ENCODE assay signal across 15 mouse cellular contexts in genomic region chr15:102233896-102234295, GRCm38 (mm10). TPM values are rescaled to one million over a fixed set of nuclear protein-coding genes. Genes with fewer than 3 reads are reported as not detected.
A peak's percentile ranks its signal among the peaks of the same experiment; 100 is the strongest.
DNase-seq lines count a peak whose midpoint lies in the region; ATAC-seq and TF ChIP-seq lines count a peak whose summit lies in the region.
"Had no signal": no experiment of that assay in that cellular context is flagged by ENCODE, and none has a peak within 500 bp of the region (broad histone marks: within the 10 kb centered on the region; RNA-seq: fewer than 3 reads in every experiment).

No protein-coding gene starts in this region.

- no peak overlapping the region; the same call in 1 of the 2 replicates for H3K27ac ChIP-seq in thymus, adult 2 months (ENCODE audit: control insufficient read depth, insufficient read depth, low read length)
- H3K27ac ChIP-seq: neural tube, embryonic 13.5 days had no signal

- no peak for TF ChIP-seq CTCF in thymus, adult 2 months (IDR thresholded peaks at IDR 0.05; ENCODE audit: borderline replicate concordance, control insufficient read depth, extremely low read depth, insufficient read depth, low read length, poor library complexity)

- H3K4me1 ChIP-seq in thymus, adult 2 months (replicated peaks; ENCODE audit: control insufficient read depth, insufficient read depth, low read length), result peaks cover 47% of the 10 kb centered on the region
- H3K4me1 ChIP-seq: neural tube, embryonic 13.5 days had no signal

- H3K4me3 ChIP-seq in thymus, adult 2 months (ENCODE audit: control insufficient read depth, insufficient read depth, low read length), result no peak overlapping the region
- H3K4me3 ChIP-seq: neural tube, embryonic 13.5 days had no signal

- peak; percentile 28 for ATAC-seq in granulocyte monocyte progenitor cell, adult 5-6 weeks (replicated peaks; ENCODE audit: poor library complexity, severe bottlenecking)
- ATAC-seq: lung, postnatal 0 days had no signal

- intact Hi-C loops in heart, postnatal 25 days (cut with DNase I), result no loop called here

- 0% methylated on average over 2 of the region's 2 CpGs for WGBS in thymus, adult 2 months

- DNase-seq in heart, adult 11 months, result peak; percentile 92
- no peak for DNase-seq in heart, postnatal 25 days (ENCODE audit: low spot score)
- DNase-seq in thymus, adult 2 months, result peak; percentile 37
- no peak for DNase-seq in thymus, postnatal 4 days
- peak; percentile 53 for DNase-seq in retina, postnatal 1 day
- no peak for DNase-seq in adrenal gland, postnatal 10 days
- no peak for DNase-seq in frontal cortex, postnatal 36 days (ENCODE audit: low spot score in 2 of 2)
- DNase-seq: adrenal gland, postnatal 25 days; gastrocnemius, postnatal 36 days; kidney, adult 18-20 months; midbrain, embryonic 14.5 days had no signal

- no peaks in the 10 kb centered on the region for H3K27me3 ChIP-seq in thymus, adult 2 months (ENCODE audit: control insufficient read depth, insufficient read depth, low read length)
- H3K27me3 ChIP-seq: neural tube, embryonic 13.5 days had no signal

- no peaks in the 10 kb centered on the region for H3K36me3 ChIP-seq in thymus, adult 2 months (ENCODE audit: control insufficient read depth, insufficient read depth, low read length)

- TF ChIP-seq POLR2A in thymus, adult 2 months (IDR thresholded peaks at IDR 0.05; ENCODE audit: control insufficient read depth, extremely low read depth, insufficient read depth, low read length, poor library complexity), result no peak

RNA-seq across cellular contexts. Expression of gene Itgb7, which starts 2.2 kb away (rescaled TPM):
- total RNA-seq in heart, postnatal 25 days (2021), result 1 to 10 TPM; 1.3 TPM
- 72.6 and 82.8 TPM in 2 replicates for polyA plus RNA-seq in thymus, adult 2 months (2012; rRNA removed)
- 7.4 and 42.7 TPM in 2 replicates for total RNA-seq in granulocyte monocyte progenitor cell, adult 5-6 weeks (2014; fragmentation: Nextera tagmentation)
- 15.2 and 31.6 TPM in 2 replicates for total RNA-seq in granulocyte monocyte progenitor cell, adult 5-6 weeks (2017)
- 1 to 10 TPM; 6.4 to 7.1 TPM for total RNA-seq in adrenal gland, postnatal 10 days (2021)

RNA-seq across cellular contexts. Expression of gene Rarg, which starts 23.4 kb away (rescaled TPM):
- 10 to 100 TPM; 17.0 to 20.8 TPM for total RNA-seq in heart, postnatal 25 days (2021)
- polyA plus RNA-seq in thymus, adult 2 months (2012; rRNA removed), result 18.9 and 23.7 TPM in 2 replicates
- 7.5 and 11.5 TPM in 2 replicates for total RNA-seq in granulocyte monocyte progenitor cell, adult 5-6 weeks (2014; fragmentation: Nextera tagmentation)
- total RNA-seq in granulocyte monocyte progenitor cell, adult 5-6 weeks (2017), result 2.0 and 3.4 TPM in 2 replicates
- 10 to 100 TPM; 22.7 to 30.3 TPM for total RNA-seq in adrenal gland, postnatal 10 days (2021)

RNA-seq across cellular contexts. Expression of gene Csad, which starts 29.4 kb away (rescaled TPM):
- total RNA-seq in heart, postnatal 25 days (2021), result 10 to 100 TPM; 15.7 to 16.3 TPM
- polyA plus RNA-seq in thymus, adult 2 months (2012; rRNA removed), result 77.6 and 82.1 TPM in 2 replicates
- 17.0 and 18.1 TPM in 2 replicates for total RNA-seq in granulocyte monocyte progenitor cell, adult 5-6 weeks (2014; fragmentation: Nextera tagmentation)
- 7.5 and 23.4 TPM in 2 replicates for total RNA-seq in granulocyte monocyte progenitor cell, adult 5-6 weeks (2017)
- total RNA-seq in adrenal gland, postnatal 10 days (2021), result 100 to 1,000 TPM; 155 to 156 TPM

RNA-seq across cellular contexts. Expression of gene Zfp740, which starts 30.8 kb away (rescaled TPM):
- total RNA-seq in heart, postnatal 25 days (2021), result 10 to 100 TPM; 34.0 to 35.2 TPM
- 69.6 and 71.9 TPM in 2 replicates for polyA plus RNA-seq in thymus, adult 2 months (2012; rRNA removed)
- 48.7 and 68.9 TPM in 2 replicates for total RNA-seq in granulocyte monocyte progenitor cell, adult 5-6 weeks (2014; fragmentation: Nextera tagmentation)
- 23.8 and 27.8 TPM in 2 replicates for total RNA-seq in granulocyte monocyte progenitor cell, adult 5-6 weeks (2017)
- 10 to 100 TPM; 66.7 to 84.9 TPM for total RNA-seq in adrenal gland, postnatal 10 days (2021)

RNA-seq across cellular contexts. Expression of gene Gm9918, which starts 36.5 kb away (rescaled TPM):
- total RNA-seq in heart, postnatal 25 days (2021), result not detected
- polyA plus RNA-seq in thymus, adult 2 months (2012; rRNA removed), result 0.30 and 0.31 TPM in 2 replicates
- total RNA-seq in granulocyte monocyte progenitor cell, adult 5-6 weeks (2014; fragmentation: Nextera tagmentation), result not detected in 2 replicates
- not detected in 2 replicates for total RNA-seq in granulocyte monocyte progenitor cell, adult 5-6 weeks (2017)
- total RNA-seq in adrenal gland, postnatal 10 days (2021), result not detected
- total RNA-seq: gastrocnemius, postnatal 36 days had no signal
- polyA plus RNA-seq: heart, postnatal 0 days; midbrain, embryonic 14.5 days had no signal

Comparison
In these comparisons a context has a peak if more than half of its experiments do, and no peak if none do; other contexts are left out.
1. DNase-seq: peak in heart, adult 11 months (single experiment), thymus, adult 2 months (single experiment) and retina, postnatal 1 day (single experiment); none in heart, postnatal 25 days (single experiment), thymus, postnatal 4 days (single experiment), adrenal gland, postnatal 10 days (single experiment) and frontal cortex, postnatal 36 days (0 of 2).
2. RNA of gene Csad, which starts 29.4 kb away (total RNA-seq): 155 to 156 TPM in adrenal gland, postnatal 10 days; 7.5 to 23.4 TPM in granulocyte monocyte progenitor cell, adult 5-6 weeks and 15.7 to 16.3 TPM in heart, postnatal 25 days; every median in the first group is over 4 times any median in the second.